Mouse (Mus musculus) monocyte, adult 2 months (primary cell): ENCODE data around the gene Ralgds.

Source experiments
- DNase-seq, 2 experiments: peaks; one replicate each; pipeline ENCODE4 v3.0.0; 2022; ENCODE audit warnings: low spot score in 2 of 2, low read depth in 1 of 2

The Ralgds gene

GRCm38 (mm10) chr2:28532938-28533771 is 20.2 kb downstream of the Ralgds start:
- DNase-seq: peak; percentile 64 to 81

GRCm38 (mm10) chr2:28533901-28534435 is 21.0 kb downstream of the Ralgds start:
- no peak for DNase-seq

DNA sequence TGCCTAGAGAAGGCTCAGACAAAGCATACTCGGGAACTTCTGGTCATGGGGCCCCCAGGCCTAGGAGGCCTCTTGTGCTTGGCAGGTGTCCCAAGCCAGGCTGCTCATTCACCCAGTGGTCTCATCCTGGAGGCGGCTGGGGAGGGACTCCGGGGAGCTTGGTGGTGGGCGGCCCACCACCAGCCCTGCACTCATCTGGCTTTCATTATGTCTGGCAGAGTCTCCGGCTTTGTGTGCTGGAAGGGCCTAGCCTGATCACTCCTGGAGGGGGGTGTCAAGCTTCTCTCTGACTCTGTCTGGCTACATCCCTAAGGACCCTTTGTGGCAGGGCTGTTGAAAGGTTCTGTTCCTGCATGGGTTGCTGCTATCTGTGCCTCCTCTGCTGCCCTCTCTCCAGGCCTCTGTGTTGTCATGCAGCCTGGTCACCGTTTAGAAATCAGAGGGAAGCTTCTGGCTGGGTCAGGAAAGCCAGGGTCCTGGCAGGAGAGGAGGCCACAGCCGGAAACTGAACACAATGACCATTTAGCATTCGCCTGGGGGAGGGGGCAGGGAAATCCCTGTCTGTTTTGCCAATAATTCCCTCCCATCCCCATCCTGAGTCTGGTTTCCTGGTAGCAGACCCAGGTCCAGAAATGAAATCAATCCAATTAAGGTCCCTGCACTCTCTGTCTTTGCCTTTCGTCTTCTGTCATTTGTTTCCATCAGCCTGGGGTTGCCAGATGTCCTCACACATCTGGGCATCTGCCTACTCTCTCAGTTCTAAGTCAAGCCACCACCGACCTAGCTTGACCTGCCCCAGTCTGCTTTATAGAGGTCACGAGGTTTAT is 21.7 kb downstream of the Ralgds start:
- no peak for DNase-seq

DNA sequence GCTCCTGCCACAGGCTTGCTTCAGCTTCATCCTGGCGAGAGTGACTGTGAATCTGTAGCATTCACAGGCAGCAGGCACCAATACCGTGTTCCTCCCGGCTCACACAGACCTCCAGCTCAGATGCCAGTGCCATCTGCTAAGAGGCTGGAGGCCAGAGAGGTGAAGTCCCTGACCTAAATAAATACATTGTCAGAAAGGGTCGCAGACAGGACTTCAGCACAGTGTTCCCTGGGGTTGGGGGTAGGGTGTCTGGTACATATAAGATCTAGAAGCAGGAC is 22.3 kb downstream of the Ralgds start:
- DNase-seq: no peak

- DNase-seq: no peak
Observed at GRCm38 (mm10) chr2:28535650-28536049, 22.7 kb downstream of the Ralgds start.

DNA sequence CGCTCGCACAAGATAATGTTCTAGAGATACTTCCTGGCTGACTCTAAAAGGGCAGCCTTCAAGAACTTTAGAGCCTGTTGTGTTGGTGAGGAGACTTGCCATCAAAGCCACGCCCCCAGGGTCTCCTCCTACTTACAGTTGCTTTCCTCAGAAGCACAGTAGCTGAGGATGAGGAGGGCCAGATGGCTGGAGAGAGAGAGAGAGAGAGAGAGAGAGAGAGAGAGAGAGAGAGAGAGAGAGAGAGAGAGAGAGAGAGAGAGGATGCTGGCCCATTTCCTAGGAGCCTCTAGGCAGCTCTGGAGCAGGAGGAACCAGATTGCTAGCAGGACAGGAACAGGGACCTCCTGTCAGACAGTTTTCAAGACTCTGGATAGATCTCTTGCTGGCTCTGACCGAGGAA is 23.2 kb downstream of the Ralgds start:
- no peak for DNase-seq

- DNase-seq: no peak
Observed at GRCm38 (mm10) chr2:28536766-28537633, 24.1 kb downstream of the Ralgds start.

DNA sequence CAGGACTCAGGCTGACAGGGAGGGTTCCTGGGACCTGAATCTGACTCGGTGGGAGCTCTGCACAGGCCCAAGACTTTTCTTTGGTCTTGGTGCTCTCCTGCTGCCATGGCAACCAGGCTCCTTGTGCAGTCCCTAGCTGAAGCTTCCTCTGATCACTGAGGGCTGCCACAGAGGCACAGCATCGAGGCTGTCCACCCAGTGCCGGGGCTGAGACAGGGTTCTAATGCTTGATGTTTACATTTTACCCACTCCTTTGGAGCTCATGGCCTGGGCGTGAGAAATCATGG is 24.7 kb downstream of the Ralgds start:
- no peak for DNase-seq

DNA sequence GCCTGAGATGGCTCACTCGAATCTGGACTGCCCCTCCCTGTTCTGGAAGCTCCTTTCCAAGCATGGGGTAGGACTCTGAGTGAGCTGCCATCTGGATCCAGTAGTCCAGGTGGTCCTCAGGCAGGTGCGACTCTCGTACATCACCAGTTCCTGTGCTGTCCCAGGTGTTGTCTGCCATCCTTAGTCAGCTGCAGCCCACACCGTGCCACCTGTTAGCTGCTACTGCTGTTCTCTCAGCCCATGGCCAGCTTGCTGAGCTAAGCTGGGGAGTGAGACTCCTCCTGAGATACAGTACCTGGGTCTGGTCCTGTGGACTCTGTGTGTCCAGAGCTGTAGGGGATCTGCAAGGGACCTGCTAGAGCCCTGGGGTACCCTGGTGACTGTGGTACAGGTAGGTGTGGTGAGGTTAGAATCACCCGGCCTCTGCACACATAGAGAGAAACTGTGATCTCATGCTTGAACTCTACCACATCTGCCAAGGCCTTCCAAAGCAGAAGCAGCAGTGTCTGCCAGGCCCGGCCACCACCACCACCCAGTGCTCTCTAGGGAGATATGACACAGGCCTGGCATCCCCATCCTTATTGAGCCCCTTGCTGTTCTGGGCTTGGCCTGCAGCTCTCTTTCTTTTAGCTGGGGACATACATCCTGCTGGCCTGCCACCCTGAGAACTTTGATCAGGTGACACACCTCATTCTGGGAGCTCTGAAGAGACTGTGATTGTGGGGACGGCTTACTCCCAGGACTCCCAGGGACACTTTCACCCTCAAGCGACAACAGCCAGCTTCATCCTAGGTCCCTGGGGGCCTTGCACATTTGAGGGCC is 25.3 kb downstream of the Ralgds start:
- no peak for DNase-seq

DNA sequence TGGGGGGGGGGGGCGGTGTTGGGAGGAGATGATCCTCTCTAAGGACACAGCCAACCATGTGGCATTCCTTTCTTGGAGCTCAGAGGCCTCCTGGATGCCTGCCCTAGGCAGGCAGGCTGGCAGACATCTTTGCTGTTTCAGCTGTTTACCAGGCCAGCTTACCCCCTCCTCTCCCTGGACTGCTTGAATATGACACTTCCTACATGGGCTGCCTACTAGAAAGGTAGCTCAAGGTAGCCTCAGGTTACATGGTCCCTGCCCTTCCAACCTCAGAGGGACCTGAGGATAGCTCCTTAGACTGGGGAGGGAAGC is 25.8 kb downstream of the Ralgds start:
- no peak for DNase-seq

GRCm38 (mm10) chr2:28539206-28539605 is 26.3 kb downstream of the Ralgds start:
- DNase-seq: no peak

GRCm38 (mm10) chr2:28539949-28540348 is 27.0 kb downstream of the Ralgds start:
- peak; percentile 83 to 94 for DNase-seq

DNA sequence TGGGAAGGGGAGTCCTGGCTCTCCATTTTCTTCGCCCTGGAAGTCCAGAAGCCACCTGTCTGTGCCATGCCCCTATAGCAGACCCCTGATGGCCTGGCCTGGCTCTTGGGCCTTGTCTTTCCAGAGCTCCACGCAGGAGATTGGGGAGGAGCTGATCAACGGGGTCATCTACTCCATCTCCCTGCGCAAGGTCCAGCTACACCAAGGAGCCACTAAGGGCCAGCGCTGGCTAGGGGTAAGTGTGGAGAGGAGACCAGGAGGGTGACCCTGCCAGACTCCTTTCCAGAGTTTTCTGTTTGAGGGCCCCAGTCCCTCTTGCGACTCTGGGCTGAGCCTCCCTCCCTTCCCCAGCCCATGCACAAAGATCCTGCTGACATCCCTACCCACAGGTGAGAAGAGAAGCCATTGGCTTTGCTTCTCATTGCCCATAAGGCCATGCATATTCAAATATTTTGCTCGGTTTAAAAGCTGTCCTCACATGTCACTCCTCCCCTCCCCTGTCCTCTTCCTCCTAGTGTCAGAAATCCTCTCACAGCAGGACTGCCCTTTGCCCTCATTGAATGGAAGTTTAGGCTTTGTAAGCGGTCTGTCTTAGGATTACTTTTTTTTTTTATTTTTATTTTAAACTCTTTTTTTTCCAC is 27.8 kb downstream of the Ralgds start:
- no peak for DNase-seq

DNA sequence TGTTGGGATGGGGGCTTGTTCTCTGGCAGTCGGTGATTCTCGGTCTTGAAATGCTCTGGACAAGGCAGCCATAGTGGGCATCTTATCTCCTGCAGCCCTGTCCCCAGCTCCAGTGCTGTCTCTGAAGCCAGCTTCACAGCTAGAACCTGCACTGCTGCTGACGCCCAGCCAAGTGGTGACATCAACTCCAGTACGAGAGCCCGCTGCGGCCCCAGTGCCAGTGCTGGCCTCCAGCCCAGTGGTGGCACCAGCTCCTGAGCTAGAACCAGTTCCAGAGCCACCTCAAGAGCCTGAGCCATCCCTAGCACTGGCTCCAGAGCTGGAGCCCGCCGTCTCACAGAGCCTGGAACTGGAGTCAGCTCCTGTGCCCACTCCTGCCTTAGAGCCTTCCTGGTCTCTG is 31.0 kb downstream of the Ralgds start:
- DNase-seq: no peak

GRCm38 (mm10) chr2:28545976-28546375 is 33.1 kb downstream of the Ralgds start:
- no peak for DNase-seq

DNA sequence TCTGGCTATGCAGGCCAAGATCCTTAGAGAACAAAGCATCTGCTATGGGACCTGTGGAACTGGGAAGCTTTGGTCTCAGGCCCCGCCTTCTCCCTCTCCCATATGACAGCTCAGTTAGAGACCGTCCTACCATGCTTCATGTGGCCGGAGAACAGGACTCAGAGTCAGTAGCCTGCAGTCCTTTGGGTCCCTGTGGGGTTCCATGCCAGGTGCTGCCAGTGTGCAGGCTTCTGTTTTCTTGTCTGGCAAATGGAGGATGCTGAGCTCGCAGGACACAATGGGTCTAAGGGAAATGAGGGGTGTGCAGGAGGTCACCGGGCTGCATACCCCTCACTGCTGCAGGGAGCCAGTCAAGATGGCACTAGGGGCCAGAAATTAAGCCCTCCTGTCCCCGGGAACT is 33.6 kb downstream of the Ralgds start:
- no peak for DNase-seq

GRCm38 (mm10) chr2:28547237-28548172 is 34.6 kb downstream of the Ralgds start:
- peak; percentile 66 to 87 for DNase-seq

GRCm38 (mm10) chr2:28549157-28549556 is 36.2 kb downstream of the Ralgds start:
- no peak for DNase-seq

- DNase-seq: no peak
Observed at GRCm38 (mm10) chr2:28552301-28552700, 39.4 kb downstream of the Ralgds start.
